Mouse (Mus musculus) embryo, embryonic 11.5 days (tissue): ENCODE data around the gene Rnf217.

Source experiments
- DNase-seq: peaks from one replicate; pipeline ENCODE4 v3.0.0-alpha.2; 2012; ENCODE audit warnings: low read depth, low spot score

Gene Rnf217

DNA sequence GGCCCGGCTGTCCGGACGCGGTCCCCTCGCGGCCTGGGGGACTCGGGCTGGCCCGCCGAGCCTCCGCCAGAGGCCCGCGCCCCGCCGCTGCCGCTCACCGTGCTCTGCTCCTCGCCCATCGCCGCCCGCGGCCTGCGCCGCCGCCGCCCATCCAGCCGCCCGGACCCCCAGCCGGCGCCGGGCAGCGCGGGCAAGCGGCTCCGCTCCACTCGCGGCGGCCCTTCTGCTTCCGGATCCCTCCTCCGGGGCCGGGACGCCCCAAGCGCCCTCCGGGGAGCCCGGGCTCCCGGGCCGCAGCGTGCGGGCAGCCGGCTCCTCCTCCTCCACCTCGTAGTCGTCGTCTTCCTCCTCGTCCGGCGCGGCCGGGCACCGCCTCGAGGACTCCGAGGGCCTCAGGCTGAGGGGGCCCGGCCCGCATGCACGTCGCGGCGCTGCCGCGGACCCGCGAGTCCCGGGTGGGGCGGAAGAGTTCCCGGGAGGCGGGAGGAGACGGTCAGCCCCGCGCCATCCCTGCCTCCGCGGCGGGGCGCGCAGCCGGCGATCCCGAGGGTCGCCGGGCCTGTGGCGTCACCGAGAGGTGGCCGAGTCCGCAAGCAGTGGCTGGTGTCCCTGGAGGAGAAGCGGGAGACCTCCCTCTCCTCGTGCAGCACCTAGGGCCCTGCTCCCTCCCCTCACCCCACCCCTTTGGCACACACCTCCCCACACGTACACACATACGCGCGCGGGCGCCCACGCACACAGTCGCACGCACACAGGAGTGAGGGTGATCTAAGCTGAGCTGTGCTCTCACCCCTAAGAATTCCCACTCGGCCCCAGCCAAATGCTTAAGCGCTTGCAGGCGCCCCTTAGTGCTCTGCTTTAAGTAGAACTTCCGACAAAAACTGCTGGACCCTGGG lies at the start of gene Rnf217:
Rnf217 (minus strand) TSS at position 119 of the 896 bp plus-strand sequence.
- DNase-seq = no peak

DNA sequence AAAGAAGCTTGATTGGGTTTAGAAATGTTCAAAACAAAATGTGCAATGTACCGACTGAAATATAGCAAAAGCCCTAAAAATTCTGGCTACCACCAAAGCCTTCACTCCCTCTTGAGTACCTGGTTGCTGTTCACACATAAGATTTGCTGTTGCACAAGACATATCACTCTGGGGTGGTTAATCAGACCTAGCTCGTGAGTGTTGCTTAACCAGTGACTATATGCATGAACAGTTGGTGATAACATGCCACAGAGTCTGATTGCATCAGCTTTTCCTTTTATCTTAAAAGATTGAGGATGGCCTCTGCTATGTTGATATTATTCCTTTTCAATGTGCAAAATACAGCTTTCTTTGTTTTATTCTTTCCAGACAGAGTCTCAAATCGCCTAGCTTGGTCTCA lies 38.3 kb upstream of the Rnf217 start:
- DNase-seq = no peak

DNA sequence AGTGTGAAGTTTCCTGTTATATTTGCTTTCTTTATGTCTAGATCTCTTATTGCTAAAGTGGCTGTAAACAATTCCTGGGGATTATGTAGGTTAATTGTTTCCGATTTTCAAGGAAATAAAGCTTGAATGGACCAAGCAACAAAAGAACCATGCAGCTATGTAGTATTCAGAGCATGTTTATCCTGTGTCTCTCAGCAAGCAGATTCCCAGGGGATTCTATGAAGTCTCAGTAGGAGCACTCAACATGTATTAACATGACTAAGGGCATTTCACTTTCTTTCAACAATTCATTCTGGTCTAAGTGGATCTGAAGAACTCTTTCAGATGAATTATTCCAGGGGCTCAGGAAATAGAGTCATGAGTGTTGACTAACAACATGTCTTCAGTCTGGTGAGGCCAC lies 37.1 kb upstream of the Rnf217 start:
- DNase-seq = no peak

DNA sequence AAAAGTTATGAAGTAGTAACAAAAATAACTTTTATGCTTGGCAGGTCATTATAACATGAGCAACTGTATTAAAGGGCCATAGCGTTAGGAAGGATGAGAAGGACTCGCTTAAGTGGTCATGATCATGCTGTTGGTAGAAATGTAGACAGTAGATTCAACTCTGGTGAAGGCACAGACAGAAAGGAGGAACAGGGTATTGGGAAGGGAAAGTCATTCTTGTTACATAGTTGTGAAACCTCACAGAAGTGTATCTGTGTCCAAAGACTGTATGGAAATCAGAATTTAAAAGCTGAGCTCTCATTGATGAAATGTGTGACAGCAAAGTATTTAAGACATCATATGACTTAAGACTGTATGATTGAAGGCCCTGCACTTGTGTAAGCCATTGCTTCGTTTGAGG lies 26.1 kb upstream of the Rnf217 start:
- DNase-seq = no peak

DNA sequence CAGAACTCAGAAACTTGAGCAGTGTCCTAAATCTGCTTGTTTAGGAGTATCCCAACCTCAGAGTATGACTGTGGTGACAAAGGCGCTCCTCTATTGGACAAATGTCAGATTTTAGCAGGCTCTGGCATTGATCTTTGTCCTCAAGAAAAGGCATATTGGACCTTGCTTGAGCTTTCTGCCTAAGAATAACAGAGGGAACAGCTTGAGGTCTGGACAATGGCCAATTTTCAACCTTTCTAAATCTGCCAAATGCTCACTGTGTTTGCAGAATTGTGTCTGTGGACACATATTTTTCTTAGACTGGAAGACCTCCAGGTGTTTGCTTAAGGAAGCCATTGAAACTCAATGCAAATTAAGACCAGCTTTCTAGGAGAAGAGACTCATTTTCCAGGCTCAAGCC lies 23.0 kb upstream of the Rnf217 start:
- no peak for DNase-seq

DNA sequence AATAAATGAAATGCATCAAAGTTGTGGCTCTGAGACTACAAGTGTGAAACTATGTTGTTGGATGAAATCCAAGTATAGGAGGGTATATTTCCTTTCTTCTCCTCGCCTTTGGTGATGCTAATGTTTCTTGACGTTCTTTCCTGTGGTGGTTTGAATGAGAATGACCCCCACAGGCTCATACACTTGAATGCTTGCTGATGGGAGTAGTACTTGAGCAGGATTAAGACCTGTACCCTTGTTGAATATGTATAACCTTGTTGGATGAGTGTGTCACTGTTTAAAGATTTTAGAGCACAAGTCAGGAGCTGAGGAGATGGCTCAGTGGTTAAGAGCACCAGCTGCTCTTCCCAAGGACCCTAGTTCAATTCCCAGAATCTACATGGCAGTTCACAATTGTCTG lies 6.4 kb upstream of the Rnf217 start:
- no peak for DNase-seq

DNA sequence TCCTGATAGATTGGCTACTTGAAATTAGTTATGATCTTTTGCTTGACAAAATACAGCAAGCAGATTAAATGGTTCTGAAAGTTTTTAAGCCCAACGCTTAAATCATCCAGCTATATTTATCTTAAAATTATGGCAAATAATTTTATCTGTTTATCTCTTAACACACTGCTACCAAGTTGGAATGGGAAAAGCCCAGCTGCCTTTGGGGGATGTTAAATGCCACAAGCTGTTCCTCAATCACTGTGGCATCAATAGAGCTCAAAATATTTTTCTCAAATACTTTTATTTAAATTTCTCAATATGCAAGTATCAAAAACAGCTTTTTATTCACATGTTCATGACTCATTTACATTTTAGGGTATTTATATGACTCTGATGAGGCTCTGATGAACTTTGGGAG lies 5.1 kb upstream of the Rnf217 start:
- no peak for DNase-seq

DNA sequence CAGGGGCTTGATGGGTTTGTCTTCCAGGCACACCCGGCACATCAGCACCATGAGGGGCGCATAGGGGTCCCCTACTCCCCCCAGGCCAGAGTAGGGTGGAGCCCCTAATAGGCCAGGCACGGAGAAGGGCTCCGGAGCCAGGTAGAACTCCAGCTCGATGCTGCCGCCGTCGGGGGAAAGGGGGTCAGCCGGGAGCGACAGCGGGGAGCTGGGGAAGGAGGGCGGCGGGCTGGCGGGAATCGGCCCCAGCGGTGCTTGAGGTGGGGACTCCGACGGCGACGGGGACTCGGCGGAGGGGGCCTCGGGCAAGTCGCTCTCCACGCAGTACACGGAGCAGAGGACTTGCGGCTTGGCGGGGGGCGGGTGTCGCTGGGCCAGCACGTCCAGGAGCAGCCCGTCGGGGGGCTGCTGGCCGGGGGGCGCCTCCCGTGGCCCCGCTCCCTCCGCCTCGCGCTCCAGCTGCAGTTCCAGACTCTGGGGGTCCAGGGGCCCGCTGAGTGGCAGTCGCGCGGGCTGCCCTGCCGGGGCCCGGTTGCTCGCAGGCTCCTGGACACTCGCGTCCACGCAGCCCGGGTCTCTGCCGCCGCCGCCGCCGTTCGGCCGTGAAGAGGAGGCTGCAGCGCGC lies 431 bp downstream of the Rnf217 start:
- DNase-seq = no peak

DNA sequence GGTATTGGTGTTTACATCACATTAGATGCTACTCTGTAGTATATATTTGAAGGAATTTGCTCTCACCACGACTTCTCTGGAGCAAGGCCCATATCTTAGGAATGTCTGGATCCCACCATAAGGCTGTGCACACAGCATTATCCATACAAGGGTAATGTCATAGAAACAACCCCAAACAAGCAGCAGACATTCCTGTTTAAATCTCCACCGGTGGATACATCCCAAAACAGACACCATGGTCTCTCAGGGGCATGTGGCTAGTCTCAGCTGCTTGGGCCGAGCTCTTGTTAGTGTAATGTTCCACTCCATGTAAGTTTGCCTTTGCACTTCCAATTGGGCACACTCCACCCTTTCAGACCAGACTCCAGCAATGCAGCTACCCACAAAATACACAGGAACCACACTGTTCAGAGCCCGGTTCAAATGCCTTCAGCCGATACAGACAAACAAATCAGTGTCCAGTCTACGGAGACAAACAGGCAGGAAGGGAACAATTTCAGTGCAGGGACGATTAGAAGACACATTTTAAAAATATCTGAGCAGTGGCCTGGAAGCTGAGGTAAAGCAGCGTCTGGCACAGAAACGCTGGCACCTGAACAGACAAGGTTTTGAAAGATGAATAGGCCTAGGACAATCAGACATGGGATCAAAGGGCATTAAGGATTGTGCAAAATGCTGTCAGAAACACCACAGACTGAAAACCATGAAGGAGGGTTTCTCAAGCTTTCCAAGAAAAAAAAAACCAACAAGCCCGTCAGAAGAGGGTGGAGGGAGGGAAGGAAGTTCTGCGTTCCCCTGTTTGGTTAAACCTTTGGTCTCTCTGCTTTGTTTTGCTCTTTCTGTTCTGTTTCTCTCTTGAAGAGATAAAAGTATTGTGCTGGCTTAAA lies 1.8 kb downstream of the Rnf217 start:
- DNase-seq = no peak

DNA sequence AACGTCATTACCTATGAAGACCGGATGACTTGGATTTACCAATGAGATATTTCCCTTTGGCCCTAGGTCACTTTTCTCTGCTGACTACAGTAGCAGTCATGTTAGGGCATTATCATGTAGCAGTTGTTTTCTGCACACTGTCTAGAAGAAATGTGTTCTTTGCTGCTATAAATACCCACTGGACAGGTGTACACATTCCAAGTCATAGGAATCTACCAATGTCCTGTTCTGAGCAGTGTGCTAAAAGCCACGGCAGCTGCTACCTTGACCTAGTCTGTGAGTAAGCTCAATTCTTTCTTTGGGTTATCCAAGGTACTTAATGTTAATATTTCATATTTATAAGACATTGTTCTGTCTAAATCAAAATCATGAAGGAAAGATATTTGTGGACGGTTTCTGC lies 5.1 kb downstream of the Rnf217 start:
- no peak for DNase-seq

DNA sequence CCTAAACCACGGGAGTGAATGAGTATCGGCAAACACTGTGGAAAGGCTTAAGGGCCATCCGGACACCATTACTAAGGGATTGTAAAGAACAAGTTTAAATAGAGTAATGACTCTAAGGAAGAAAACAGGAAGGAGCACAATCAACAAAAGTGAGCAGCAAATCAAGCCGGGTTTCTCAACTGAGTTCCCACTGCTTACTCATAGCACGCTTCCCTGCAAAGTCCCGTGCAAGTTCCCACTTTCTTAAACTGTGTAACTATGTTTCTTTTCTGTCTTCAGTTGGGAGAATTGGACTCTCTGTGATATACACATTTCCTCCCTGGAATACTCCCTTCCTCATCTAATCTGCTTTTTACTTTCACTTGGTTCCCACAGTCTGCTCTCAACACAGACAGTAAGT lies 8.9 kb downstream of the Rnf217 start:
- no peak for DNase-seq

DNA sequence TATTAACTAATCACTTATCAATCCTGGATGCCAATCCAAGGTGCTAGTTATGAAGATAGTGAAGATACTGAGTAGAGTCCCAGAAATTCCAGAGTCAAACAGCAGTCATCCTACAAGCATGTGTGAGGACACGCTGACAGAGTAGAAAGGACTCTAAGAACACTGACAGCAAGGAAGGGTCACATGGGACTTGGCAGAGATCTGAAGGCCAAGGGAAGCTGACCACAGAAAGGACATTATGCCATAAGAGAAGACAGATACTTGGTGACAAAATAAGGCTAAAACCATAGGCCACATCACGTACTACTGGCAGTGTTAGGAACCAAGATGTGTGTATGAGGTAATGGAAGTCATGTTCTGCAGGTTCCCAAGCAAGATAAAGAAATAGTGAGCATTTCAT lies 11.1 kb downstream of the Rnf217 start:
- DNase-seq = no peak

DNA sequence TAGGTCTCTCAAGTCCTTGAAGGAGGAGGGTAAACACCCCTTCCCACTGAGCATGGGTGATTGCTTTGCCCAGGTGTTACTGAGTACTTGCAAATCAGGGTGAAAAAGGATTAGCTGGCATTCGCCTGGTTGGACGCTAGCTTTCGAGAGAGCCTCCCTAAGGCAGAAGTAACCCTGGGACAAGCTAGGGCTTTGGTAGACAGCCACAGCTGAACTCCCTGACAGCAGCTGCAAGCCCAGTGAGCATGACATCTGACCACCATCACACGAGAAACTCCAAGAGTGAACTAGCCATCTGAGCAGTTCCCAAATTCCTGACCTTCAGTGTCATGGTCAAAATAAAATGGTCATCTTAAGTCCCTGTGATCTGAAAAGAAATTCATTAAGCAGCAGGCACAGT lies 12.2 kb downstream of the Rnf217 start:
- DNase-seq = no peak

DNA sequence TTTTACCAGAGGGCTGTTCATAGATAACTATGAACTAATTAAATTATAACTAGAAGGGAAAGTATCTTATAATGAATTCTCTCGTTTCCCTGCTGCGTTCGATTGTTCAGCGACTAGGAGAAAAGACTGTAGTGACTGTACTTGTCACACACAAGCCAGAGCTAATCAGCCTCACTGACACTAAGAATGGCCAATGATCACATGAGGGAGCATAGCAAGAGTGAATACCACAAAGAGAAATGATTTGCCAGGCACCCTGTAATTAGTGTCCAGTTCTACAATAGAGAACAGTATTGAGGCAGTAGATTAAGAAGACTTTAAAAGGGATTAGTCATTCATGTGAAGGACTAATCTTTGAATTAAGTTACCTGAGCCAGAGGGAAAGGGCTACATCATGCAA lies 13.7 kb downstream of the Rnf217 start:
- no peak for DNase-seq

DNA sequence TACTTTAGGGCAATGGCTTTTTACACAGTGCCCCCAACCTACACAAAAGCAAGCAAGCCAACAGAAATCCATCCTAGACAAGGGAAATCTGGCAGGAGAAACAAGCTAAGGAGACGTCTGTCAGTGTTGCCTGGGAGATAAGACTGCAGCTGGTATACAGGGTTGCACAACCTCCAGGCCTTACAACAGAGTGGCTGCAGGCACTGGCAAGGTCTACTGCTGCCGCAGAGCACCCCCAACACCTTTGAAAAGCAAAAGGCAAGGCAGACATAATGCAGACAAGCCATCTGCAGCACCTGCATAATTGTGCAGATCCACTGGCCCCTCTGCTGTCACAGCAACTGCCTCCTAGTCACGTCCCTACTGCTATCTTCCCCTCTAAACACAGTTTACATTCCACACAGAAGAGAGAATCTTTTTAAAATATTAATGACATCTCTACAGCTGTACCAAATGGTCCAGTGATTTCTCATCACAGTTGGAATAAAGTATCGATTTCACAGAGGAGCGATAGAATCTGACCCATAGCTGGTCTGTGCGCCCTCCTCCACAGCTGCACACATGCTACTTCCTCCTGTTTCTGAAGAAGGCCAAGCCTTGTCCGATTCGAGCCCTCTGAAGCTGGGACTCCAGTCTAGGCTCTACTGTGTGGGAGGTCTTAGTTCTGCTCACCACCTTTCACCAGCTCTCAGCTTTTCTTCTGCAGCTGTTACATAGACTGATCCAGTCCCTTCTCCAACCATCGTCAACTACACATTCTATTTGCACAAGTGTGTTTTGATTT lies 16.1 kb downstream of the Rnf217 start:
- DNase-seq = no peak

DNA sequence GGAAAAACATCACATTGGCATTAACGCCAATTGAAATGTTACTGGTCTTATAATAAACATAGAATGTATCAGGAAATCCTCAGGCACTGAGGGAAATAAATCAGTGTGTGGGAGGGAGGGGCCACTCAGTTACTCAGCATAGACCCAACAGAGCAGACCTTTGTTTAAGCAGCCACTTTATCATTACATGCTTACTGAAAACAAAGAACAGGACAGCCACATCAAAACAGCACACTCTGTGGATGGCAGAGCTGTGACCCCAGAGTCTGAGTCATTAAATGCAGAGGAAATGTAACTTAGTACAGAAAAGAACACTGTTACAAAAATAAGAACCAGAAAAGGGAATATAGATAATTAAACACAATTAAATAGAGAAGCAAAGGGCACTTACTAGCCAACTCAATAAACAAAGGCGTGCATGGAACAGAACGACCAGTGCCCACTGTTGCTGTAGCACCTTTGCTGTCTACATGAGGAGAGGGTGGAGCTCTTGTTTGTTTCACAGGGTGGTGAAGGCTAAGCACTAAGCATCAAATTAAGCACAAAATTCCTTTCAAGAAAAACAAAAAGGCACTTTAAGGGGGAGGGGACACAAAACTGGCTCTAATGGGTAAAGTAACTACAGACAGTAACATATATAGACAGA lies 16.8 kb downstream of the Rnf217 start:
- no peak for DNase-seq

DNA sequence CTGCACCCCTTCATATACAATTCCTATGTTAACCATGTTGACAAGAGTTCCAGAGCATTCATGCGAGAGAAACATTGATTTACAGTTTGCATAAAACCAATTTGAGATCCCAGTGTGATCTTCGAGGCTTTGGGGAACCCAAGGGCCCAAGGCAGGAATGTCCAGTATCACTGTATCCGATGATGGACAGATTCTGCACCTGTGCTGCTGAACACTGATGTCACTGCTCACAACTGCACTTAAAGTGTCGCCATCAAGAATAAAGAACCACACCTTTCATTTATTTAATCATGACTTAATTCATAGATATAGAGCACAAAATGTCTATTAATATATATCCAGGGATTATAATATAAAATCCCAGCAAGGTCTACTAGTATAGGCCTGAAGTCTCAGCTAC lies 28.3 kb downstream of the Rnf217 start:
- DNase-seq = no peak

DNA sequence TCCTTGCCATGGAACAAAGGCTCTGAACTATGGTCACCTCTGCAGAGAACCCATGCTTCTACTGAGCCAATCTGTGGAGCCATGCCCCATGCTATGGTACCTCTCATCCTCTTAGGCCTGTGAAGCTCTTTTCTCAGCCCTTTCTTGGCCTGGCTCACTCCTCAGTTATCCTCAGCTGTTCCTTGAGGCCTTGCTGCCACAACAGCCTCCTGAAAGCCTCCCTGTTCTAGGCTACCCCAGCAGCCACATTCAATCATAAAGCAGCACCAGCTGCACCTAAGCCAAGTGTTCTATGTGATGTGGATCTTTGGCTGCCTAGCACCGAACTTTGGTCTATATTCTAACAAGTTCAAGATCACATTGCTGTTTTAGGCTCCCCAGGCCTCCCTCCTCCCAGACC lies 28.9 kb downstream of the Rnf217 start:
- DNase-seq = no peak

DNA sequence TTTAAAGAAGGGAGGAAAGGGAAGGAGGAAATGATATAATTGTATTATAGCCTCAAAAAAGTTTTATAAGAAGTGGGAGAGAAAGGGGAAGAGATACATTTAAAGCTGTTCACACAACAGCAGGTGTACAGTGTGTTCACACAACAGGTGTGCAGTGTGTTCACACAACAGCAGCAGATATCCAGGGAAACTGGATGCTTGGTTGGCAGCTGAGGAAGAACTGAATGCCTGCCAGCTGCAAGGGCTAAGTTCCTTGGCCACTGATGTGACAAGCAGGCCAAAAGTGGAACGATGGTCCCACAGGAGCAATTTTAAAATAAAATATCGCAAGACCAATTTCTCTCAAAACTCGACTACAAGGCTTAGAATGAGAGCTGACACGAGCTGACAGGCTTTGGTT lies 35.7 kb downstream of the Rnf217 start:
- no peak for DNase-seq

DNA sequence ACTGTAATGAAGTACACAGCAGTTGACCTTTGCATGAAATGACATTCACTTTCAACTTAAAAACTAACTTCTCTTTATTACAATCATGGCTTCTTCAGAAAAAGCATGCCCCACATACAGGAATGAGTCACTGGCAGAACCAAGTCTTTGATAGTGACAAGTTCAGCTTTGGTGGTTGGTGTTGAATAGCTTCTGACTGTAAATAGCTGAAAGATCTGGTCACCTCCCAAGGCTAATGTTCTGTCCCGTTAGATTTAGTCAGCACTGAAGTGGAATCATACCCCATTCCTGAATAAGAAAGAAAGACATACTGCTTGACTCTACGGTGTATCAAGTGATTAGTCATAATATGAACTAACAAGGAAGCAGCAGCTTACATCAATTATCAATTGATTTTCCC lies 51.7 kb downstream of the Rnf217 start:
- no peak for DNase-seq

DNA sequence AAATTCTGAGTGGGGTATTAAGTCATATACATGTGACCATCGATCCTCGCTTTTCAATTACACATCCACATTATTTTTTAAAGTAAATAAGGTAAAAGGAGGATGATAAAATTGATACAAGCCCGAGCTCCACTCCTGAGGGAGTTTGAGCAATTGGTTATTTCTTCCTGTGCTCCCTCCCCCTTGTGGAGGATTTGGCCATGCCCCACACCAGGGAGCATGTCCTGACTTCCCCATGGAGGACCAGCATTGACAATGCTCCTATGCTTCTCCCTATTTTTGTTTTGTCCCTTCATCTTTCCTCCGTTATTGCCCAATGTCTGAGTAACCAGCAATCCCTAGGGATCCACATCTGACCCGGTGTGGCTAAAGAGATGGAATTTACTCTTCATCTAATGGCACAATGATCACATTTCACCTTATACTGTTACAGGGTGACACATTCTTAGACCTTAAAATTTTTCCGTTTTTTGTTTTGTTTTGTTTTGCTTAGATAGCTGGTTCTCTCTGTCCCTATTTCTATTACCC lies 53.5 kb downstream of the Rnf217 start:
- DNase-seq = no peak
